Mouse (Mus musculus): ENCODE data around the gene Pcbp1. TPM values are rescaled to one million over a fixed set of nuclear protein-coding genes. Genes with fewer than 3 reads are reported as not detected.

The Pcbp1 gene
- 68.9 and 81.2 TPM in 2 replicates for total RNA-seq (2012; rRNA removed)
- total RNA-seq (2014; rRNA removed), result 47.3 and 73.0 TPM in 2 replicates
- 318 and 337 TPM in 2 replicates for polyA plus RNA-seq (2012; ENCODE audit: insufficient read length, low read depth)

DNA sequence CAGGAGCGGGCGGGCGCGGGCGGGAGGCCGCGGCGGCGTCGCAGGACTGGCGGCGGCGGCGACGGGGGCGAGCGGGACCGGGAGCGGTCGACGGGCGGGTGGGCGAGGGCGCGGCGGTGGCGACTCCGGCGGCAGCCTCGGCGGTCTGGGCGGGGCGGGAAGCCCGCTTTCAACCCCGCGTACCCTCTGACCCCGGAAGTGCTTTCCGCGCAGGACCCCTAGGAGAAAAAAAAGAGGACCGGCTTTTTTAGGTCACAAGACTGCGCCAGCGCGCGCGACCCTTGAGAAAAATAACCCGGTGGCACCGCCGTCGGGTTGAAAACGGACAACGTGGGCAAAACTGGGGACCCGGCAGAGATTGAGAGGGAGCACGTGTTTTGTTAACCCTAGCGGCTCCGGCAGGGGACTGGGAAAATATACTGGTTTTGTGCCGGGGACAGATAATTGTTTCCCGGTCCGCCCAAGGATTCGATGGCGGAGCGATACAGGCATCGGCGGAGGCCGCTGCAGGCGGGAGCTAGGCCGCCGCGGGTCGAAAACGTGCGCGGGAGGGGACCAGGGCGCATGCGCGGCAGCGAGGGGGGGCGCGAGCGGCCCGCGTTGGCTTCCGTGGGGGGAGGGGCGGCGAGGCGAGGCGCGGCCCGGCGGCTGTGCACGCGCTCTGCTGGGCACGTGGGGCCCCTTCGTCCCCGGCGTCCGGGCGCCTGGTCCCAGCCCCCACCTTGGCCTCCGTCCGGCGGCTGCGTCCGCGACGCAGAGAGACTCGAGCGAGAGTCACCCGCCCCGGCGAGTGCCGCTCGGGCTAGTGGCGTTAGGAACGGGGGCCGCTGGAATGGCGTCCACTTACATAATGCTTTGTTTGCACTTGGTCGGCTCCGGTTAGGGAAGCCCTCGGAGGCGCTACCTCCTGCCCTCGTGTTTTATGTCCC is at the start of gene Pcbp1:
Pcbp1 (minus strand) TSS at position 290 of the 929 bp plus-strand sequence.
- Histone ChIP-seq H3K4me3 (replicated peaks in 1 of 3; ENCODE audit: low read depth in 2 of 3, low read length in 2 of 3, poor library complexity in 1 of 3) (peak within 1 kb of the TSS; percentile 66 to 98 (median 96)), H3K9ac (ENCODE audit: insufficient read depth, low read depth) (peak within 1 kb of the TSS; percentile 95), H3K27ac (ENCODE audit: insufficient read depth, low read depth) (peak within 1 kb of the TSS; percentile 99), H3K9me3 (replicated peaks; ENCODE audit: low read length) (no peaks in the 10 kb centered on the region), H3K4me1 (ENCODE audit: control insufficient read depth in 1 of 2, insufficient read depth in 2 of 2) (peaks cover 0 to 21% of the 10 kb centered on the region in 2 experiments; a peak in 2 of 4 replicates), H3K4me2 (ENCODE audit: insufficient read depth, low read depth, poor library complexity, severe bottlenecking) (peak within 1 kb of the TSS; percentile 81; the same call in 1 of the 2 replicates), H3K27me3 (replicated peaks) (no peaks in the 10 kb centered on the region), H3K36me3 (replicated peaks in 1 of 2; ENCODE audit: control insufficient read depth in 1 of 2, insufficient read depth in 1 of 2, low read length in 1 of 2) (peaks cover 4 to 37% of the 10 kb centered on the region in 2 experiments), H3K79me2 (replicated peaks; ENCODE audit: control insufficient read depth, extremely low read depth, insufficient read depth, poor library complexity, severe bottlenecking) (peaks cover 35% of the 10 kb centered on the region)
- TF ChIP-seq MAX (IDR thresholded peaks at IDR 0.05; ENCODE audit: low read length), result peak; percentile 97
- 0 out of 2 replicates have a peak, but pooled peaks have one; percentile 70 for TF ChIP-seq UBTF (IDR thresholded peaks at IDR 0.05; ENCODE audit: low read depth, low read length)
- TF ChIP-seq ZMIZ1 (IDR thresholded peaks at IDR 0.05; ENCODE audit: low read depth, low read length), result 0 out of 2 replicates have a peak, but pooled peaks have one; percentile 45
- TF ChIP-seq POLR2AphosphoS2 (IDR thresholded peaks at IDR 0.05; ENCODE audit: low read depth, low read length), result peak; percentile 31; the same call in 1 of the 2 replicates
- TF ChIP-seq TCF12 (IDR thresholded peaks at IDR 0.05; ENCODE audit: low read depth, low read length), result peak; percentile 89
- no peak; the same call in 1 of the 2 replicates for TF ChIP-seq IRF4 (IDR thresholded peaks at IDR 0.05; ENCODE audit: low read depth, low read length)
- peak; percentile 83 for TF ChIP-seq HCFC1 (IDR thresholded peaks at IDR 0.05; ENCODE audit: low read depth, low read length)
- peak; percentile 95 for TF ChIP-seq MYC (IDR thresholded peaks at IDR 0.05; ENCODE audit: low read depth, low read length)
- no peak for TF ChIP-seq MEF2A (IDR thresholded peaks at IDR 0.05; ENCODE audit: borderline replicate concordance, low read depth, low read length)
- TF ChIP-seq POLR2A (IDR thresholded peaks at IDR 0.05; ENCODE audit: low read depth, low read length), result peak; percentile 8; the same call in 1 of the 2 replicates
- TF ChIP-seq SIN3A (IDR thresholded peaks at IDR 0.05; ENCODE audit: low read length), result peak; percentile 81
- peak; percentile 83 for TF ChIP-seq CHD2 (IDR thresholded peaks at IDR 0.05; ENCODE audit: low read length)
- TF ChIP-seq MAZ (IDR thresholded peaks at IDR 0.05; ENCODE audit: low read depth, low read length), result no peak; the same call in 1 of the 2 replicates
- no peak for TF ChIP-seq ZKSCAN1 (IDR thresholded peaks at IDR 0.05; ENCODE audit: borderline replicate concordance, low read depth, low read length)
- TF ChIP-seq EP300 (IDR thresholded peaks at IDR 0.05; ENCODE audit: low read length), result no peak
- TF ChIP-seq NRF1 (IDR thresholded peaks at IDR 0.05; ENCODE audit: low read depth, low read length), result peak; percentile 93
- no peak for TF ChIP-seq RCOR1 (conservative IDR thresholded peaks at IDR 0.05; ENCODE audit: low read depth, low read length)
- no peak for TF ChIP-seq USF2 (conservative IDR thresholded peaks at IDR 0.05; ENCODE audit: low read depth, low read length)
- TF ChIP-seq ELF1 (IDR thresholded peaks at IDR 0.05; ENCODE audit: low read depth, low read length), result peak; percentile 79
- no peak for TF ChIP-seq E2F4 (IDR thresholded peaks at IDR 0.05; ENCODE audit: insufficient replicate concordance, low read depth, low read length)
- TF ChIP-seq JUND (conservative IDR thresholded peaks at IDR 0.05; ENCODE audit: low read depth, low read length), result no peak
- TF ChIP-seq GABPA (IDR thresholded peaks at IDR 0.05; ENCODE audit: insufficient replicate concordance, low read depth, low read length), result no peak
- peak; percentile 95 for TF ChIP-seq ZNF384 (IDR thresholded peaks at IDR 0.05; ENCODE audit: low read depth, low read length)
- peak; percentile 96 for TF ChIP-seq BHLHE40 (IDR thresholded peaks at IDR 0.05; ENCODE audit: low read depth, low read length)
- TF ChIP-seq MXI1 (IDR thresholded peaks at IDR 0.05; ENCODE audit: low read depth, low read length), result peak; percentile 91
- TF ChIP-seq TBP (conservative IDR thresholded peaks at IDR 0.05; ENCODE audit: low read depth, low read length), result peak; percentile 61; the same call in 1 of the 2 replicates
- dilution Hi-C loops (cut with MboI; ENCODE audit: extremely low pct_ligation_motif_present, extremely low pct_unique_long_range_greater_than_20kb, low sequenced_read_pairs) (no loop called here), in situ Hi-C loops (cut with MboI; ENCODE audit: low pct_ligation_motif_present, low pct_unique_long_range_greater_than_20kb, low sequenced_read_pairs) (no loop called here)
- peak; percentile 93 for DNase-seq (ENCODE audit: extremely low read depth)
